In the genomic region with DNA sequence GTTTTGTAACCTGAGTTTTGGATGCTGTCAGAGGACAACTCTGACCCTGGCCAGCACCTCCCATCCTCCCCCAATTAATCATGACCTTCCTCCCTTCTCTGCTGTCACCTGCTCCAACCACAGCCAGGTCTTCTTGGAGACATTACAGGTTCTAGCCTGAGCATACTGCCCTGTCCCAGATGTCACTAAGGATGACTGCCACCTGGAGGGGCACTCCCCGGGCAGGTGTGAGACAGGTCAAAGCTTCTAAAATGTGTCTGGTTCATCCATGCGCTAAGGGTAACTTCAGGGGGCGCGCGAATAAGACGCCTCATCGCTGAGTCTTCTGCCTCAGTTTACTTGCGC, we compare ENCODE assay signal across 9 mouse cellular contexts. TPM values are rescaled to one million over a fixed set of nuclear protein-coding genes. Genes with fewer than 3 reads are reported as not detected.
DNase-seq lines count a peak whose midpoint lies in the region; ATAC-seq and TF ChIP-seq lines count a peak whose summit lies in the region.
"Had no signal": no experiment of that assay in that cellular context is flagged by ENCODE, and none has a peak within 500 bp of the region (broad histone marks: within the 10 kb centered on the region; RNA-seq: fewer than 3 reads in every experiment).

No protein-coding gene starts in this region.

- ATAC-seq in heart, embryonic 16.5 days (replicated peaks; ENCODE audit: extremely low read depth, insufficient read depth, low FRiP score) = no peak
- ATAC-seq in hindbrain, embryonic 13.5 days (ENCODE audit: low FRiP score) = peak; percentile 53; the same call in 1 of the 2 replicates
- peak; percentile 62 for ATAC-seq in midbrain, embryonic 11.5 days (ENCODE audit: low FRiP score)

- DNase-seq in heart, adult 9 months (ENCODE audit: low spot score in 2 of 2) = no peak
- DNase-seq in midbrain, embryonic 11.5 days (ENCODE audit: low spot score, missing footprints) = no peak
- DNase-seq in adrenal gland, postnatal 25 days = no peak
- no peak for DNase-seq in B cell, adult 2 months
- DNase-seq in retina, embryonic 14.5 days (ENCODE audit: low spot score) = no peak

- peak overlapping the region; percentile 94 for H3K4me2 ChIP-seq in heart, embryonic 16.5 days (ENCODE audit: low read depth, low read length)
- H3K4me2 ChIP-seq in hindbrain, embryonic 13.5 days = peak overlapping the region; percentile 97
- H3K4me2 ChIP-seq in midbrain, embryonic 11.5 days = peak overlapping the region; percentile 93

- peaks cover 25% of the 10 kb centered on the region for H3K36me3 ChIP-seq in heart, embryonic 16.5 days (ENCODE audit: control insufficient read depth, insufficient read depth)
- H3K36me3 ChIP-seq in hindbrain, embryonic 13.5 days = peaks cover 41% of the 10 kb centered on the region
- peaks cover 13% of the 10 kb centered on the region for H3K36me3 ChIP-seq in midbrain, embryonic 11.5 days (ENCODE audit: control insufficient read depth, insufficient read depth, low read length)

- no peak for TF ChIP-seq POLR2A in bone marrow macrophage, adult 2 months (IDR thresholded peaks at IDR 0.05; ENCODE audit: borderline replicate concordance, low read depth, low read length)

- TF ChIP-seq CTCF in bone marrow macrophage, adult 2 months (IDR thresholded peaks at IDR 0.05; ENCODE audit: low read depth, low read length) = no peak

- H3K4me1 ChIP-seq in heart, embryonic 16.5 days (ENCODE audit: control insufficient read depth, insufficient read depth, low read length) = peaks cover 40% of the 10 kb centered on the region
- peaks cover 28% of the 10 kb centered on the region for H3K4me1 ChIP-seq in bone marrow macrophage, adult 2 months (ENCODE audit: control insufficient read depth, insufficient read depth, low read length)
- H3K4me1 ChIP-seq in hindbrain, embryonic 13.5 days (replicated peaks) = peaks cover 42% of the 10 kb centered on the region
- peaks cover 11% of the 10 kb centered on the region for H3K4me1 ChIP-seq in midbrain, embryonic 11.5 days (ENCODE audit: control insufficient read depth, insufficient read depth, low read length)

- H3K9ac ChIP-seq in heart, embryonic 16.5 days (ENCODE audit: low read length) = peak overlapping the region; percentile 76
- H3K9ac ChIP-seq in hindbrain, embryonic 13.5 days = peak overlapping the region; percentile 83
- peak overlapping the region; percentile 78 for H3K9ac ChIP-seq in midbrain, embryonic 11.5 days (ENCODE audit: low read length)

- H3K27me3 ChIP-seq in heart, embryonic 16.5 days (ENCODE audit: control insufficient read depth, insufficient read depth, low read length) = no peaks in the 10 kb centered on the region
- H3K27me3 ChIP-seq in hindbrain, embryonic 13.5 days = no peaks in the 10 kb centered on the region
- H3K27me3 ChIP-seq in midbrain, embryonic 11.5 days (ENCODE audit: control insufficient read depth, insufficient read depth, low read length) = no peaks in the 10 kb centered on the region
- H3K27me3 ChIP-seq: Patski had no signal

- no peaks in the 10 kb centered on the region for H3K9me3 ChIP-seq in heart, embryonic 16.5 days (replicated peaks; ENCODE audit: control insufficient read depth, low read length)
- H3K9me3 ChIP-seq in hindbrain, embryonic 13.5 days = no peaks in the 10 kb centered on the region
- H3K9me3 ChIP-seq in midbrain, embryonic 11.5 days (ENCODE audit: control insufficient read depth, low read length) = no peaks in the 10 kb centered on the region

- H3K4me3 ChIP-seq in heart, embryonic 16.5 days (ENCODE audit: low read length) = peak overlapping the region; percentile 66
- H3K4me3 ChIP-seq in bone marrow macrophage, adult 2 months (ENCODE audit: insufficient read depth, low read length) = peak overlapping the region; percentile 68
- peak overlapping the region; percentile 77 for H3K4me3 ChIP-seq in hindbrain, embryonic 13.5 days
- peak overlapping the region; percentile 84 for H3K4me3 ChIP-seq in midbrain, embryonic 11.5 days (ENCODE audit: low read depth, low read length)

- 0% methylated on average over 8 of the region's 8 CpGs for WGBS in heart, embryonic 16.5 days
- WGBS in hindbrain, embryonic 13.5 days = under 1% methylated on average over 8 of the region's 8 CpGs
- WGBS in midbrain, embryonic 11.5 days = 0% methylated on average over 8 of the region's 8 CpGs

- peak overlapping the region; percentile 79 for H3K27ac ChIP-seq in heart, embryonic 16.5 days (ENCODE audit: low read length)
- peak overlapping the region; percentile 12; the same call in 1 of the 2 replicates for H3K27ac ChIP-seq in bone marrow macrophage, adult 2 months (ENCODE audit: insufficient read depth, low read depth, low read length)
- H3K27ac ChIP-seq in hindbrain, embryonic 13.5 days = peak overlapping the region; percentile 89
- no peak overlapping the region; the same call in 1 of the 2 replicates for H3K27ac ChIP-seq in midbrain, embryonic 11.5 days (ENCODE audit: low read depth, low read length)

RNA-seq across cellular contexts. Expression of gene Get4, which starts 0.4 kb away (rescaled TPM):
- polyA plus RNA-seq in heart, embryonic 16.5 days (2015; fragmentation: Nextera tagmentation; extraction: Ambion mirVana) = 141 and 145 TPM in 2 replicates
- polyA plus RNA-seq in bone marrow macrophage, adult 2 months (2012; ENCODE audit: insufficient read depth, insufficient read length, missing spikeins) = 26.8 and 29.2 TPM in 2 replicates
- polyA plus RNA-seq in hindbrain, embryonic 13.5 days (2015; fragmentation: Nextera tagmentation; extraction: Ambion mirVana) = 113 TPM in 2 replicates
- 118 and 123 TPM in 2 replicates for polyA plus RNA-seq in midbrain, embryonic 11.5 days (2014; fragmentation: Nextera tagmentation; extraction: Ambion mirVana)
- 75.7 and 104 TPM in 2 replicates for total RNA-seq in adrenal gland, postnatal 25 days (2021)

RNA-seq across cellular contexts. Expression of gene Sun1, which starts 51.3 kb away (rescaled TPM):
- polyA plus RNA-seq in heart, embryonic 16.5 days (2015; fragmentation: Nextera tagmentation; extraction: Ambion mirVana) = 35.7 and 41.5 TPM in 2 replicates
- polyA plus RNA-seq in bone marrow macrophage, adult 2 months (2012; ENCODE audit: insufficient read depth, insufficient read length, missing spikeins) = 21.8 and 25.2 TPM in 2 replicates
- 43.6 and 44.7 TPM in 2 replicates for polyA plus RNA-seq in hindbrain, embryonic 13.5 days (2015; fragmentation: Nextera tagmentation; extraction: Ambion mirVana)
- polyA plus RNA-seq in midbrain, embryonic 11.5 days (2014; fragmentation: Nextera tagmentation; extraction: Ambion mirVana) = 41.9 and 44.6 TPM in 2 replicates
- total RNA-seq in adrenal gland, postnatal 25 days (2021) = 87.9 and 109 TPM in 2 replicates
